Mouse (Mus musculus) megakaryocyte, adult 5-6 weeks (primary cell): ENCODE data around the gene Spag8. TPM values are rescaled to one million over a fixed set of nuclear protein-coding genes. Genes with fewer than 3 reads are reported as not detected.

ENCODE experiments used
- ATAC-seq: 2 replicates; pipeline ENCODE4 v1.8.0; 2016; ENCODE audit warnings: mild to moderate bottlenecking, inconsistent platforms; ENCODE audit not compliant: poor library complexity, severe bottlenecking
- total RNA-seq, 2 experiments: library from RNA; stranded (forward) in 1 of 2; stranded (reverse) in 1 of 2; fragments of 153-499, 151-499 nt in 1 of 2; fragments of 221-1000, 200-1000 nt in 1 of 2; gene quantifications; 2 replicates each; pipeline versions ENCODE4 v1.2.3 to v1.2.4; 2015 to 2017

Gene Spag8
- total RNA-seq, 2 experiments from 2014 or later: not detected

DNA sequence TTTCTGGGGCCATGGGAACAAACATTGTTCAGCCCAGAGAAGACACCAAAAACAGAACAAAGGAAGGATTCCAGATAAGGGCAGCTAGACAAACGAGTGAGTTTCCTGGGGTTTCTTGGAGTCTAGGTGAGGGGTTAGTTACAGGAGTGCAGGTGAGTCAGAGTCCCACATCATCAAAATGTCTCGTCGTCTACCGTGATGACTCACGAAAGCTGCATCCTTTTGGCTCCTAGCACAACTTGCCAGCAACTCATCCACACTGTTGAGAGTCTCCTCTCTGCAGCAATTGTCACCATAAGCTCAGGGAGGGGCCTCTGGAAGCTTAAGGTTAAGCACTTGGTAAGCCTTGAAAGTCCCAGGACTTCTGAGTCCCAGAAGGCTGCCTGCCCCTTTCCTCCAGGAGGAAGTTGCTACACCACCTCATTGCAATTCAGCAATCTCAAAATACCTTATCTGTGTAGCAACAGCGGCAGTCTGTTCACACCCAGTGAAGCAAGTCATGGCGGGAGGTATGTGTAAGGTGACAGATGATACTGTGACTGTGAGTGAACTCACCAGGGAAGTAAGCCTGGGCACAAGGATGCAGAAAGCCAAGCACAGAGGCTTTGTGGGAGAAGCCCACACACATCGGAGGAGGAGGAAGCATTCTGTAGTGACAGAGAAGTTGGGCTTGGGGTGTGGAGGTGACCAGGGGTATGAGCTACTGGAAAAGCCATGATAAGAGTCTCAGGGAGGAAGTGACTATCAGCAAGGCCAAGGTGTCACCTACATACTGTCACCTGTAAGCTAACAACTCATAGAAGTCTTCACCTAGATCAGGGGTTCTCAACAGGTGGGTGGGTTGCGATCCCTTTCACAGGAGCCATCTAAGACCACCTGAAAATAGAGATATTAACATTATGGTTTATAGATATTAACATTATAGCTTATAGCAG lies 48.4 kb downstream of the Spag8 start:
- ATAC-seq: peak; percentile 97

DNA sequence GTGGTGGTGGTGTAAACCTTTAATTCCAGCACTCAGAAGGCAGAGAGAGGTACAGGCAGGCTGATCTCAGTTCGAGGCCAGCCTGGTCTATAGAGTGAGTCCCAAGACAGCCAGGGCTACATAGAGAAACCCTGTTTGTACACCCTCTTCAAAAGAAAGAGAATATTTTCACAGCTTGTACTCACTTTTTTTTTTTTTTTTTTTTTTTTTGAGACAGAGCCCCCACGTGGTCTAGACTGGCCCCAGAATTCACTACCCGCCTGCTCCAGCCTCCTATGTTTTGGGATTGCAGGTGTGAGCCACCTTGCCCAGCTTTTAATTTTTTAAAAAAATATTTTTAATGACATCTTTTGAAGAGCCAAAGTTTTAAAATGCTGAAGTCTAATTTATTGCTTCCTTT lies 49.3 kb downstream of the Spag8 start:
- no peak for ATAC-seq

Other genes with a start within 250 kb of the Spag8 start
- gene Fam166b, start 224.5 kb downstream of the Spag8 start, total RNA-seq (2015): not detected in 2 replicates
- gene Fam166b, start 224.5 kb downstream of the Spag8 start, total RNA-seq (2017): not detected in 2 replicates
- 5.7 and 6.3 TPM in 2 replicates for gene Tesk1, start 211.7 kb downstream of the Spag8 start, total RNA-seq (2015)
- gene Tesk1, start 211.7 kb downstream of the Spag8 start, total RNA-seq (2017): 7.6 and 9.3 TPM in 2 replicates
- gene Cd72, start 199.0 kb downstream of the Spag8 start, total RNA-seq (2015): 0.57 and 2.5 TPM in 2 replicates
- gene Cd72, start 199.0 kb downstream of the Spag8 start, total RNA-seq (2017): 3.0 and 3.5 TPM in 2 replicates
- not detected in 2 replicates for gene Sit1, start 169.9 kb downstream of the Spag8 start, total RNA-seq (2015)
- 0.77 TPM in 1 of 2 replicates, not detected in the other for gene Sit1, start 169.9 kb downstream of the Spag8 start, total RNA-seq (2017)
- 16.7 and 17.5 TPM in 2 replicates for gene Ccdc107, start 160.7 kb downstream of the Spag8 start, total RNA-seq (2015)
- 23.6 and 32.6 TPM in 2 replicates for gene Ccdc107, start 160.7 kb downstream of the Spag8 start, total RNA-seq (2017)
- gene Arhgef39, start 153.9 kb downstream of the Spag8 start, total RNA-seq (2015): 54.6 and 60.0 TPM in 2 replicates
- 52.3 and 54.1 TPM in 2 replicates for gene Arhgef39, start 153.9 kb downstream of the Spag8 start, total RNA-seq (2017)
- gene Car9, start 146.6 kb downstream of the Spag8 start, total RNA-seq (2015): 3.0 and 3.5 TPM in 2 replicates
- gene Car9, start 146.6 kb downstream of the Spag8 start, total RNA-seq (2017): 0.41 and 1.1 TPM in 2 replicates
- gene Tpm2, start 129.8 kb downstream of the Spag8 start, total RNA-seq (2015): 0.11 TPM in 1 of 2 replicates, not detected in the other
- gene Tpm2, start 129.8 kb downstream of the Spag8 start, total RNA-seq (2017): 0.11 and 0.33 TPM in 2 replicates
- gene Creb3, start 91.3 kb downstream of the Spag8 start, total RNA-seq (2015): 29.4 and 33.0 TPM in 2 replicates
- 84.6 and 101 TPM in 2 replicates for gene Creb3, start 91.3 kb downstream of the Spag8 start, total RNA-seq (2017)
- gene Tln1, start 90.9 kb downstream of the Spag8 start, total RNA-seq (2015): 226 and 299 TPM in 2 replicates
- 408 and 426 TPM in 2 replicates for gene Tln1, start 90.9 kb downstream of the Spag8 start, total RNA-seq (2017)
- gene Rgp1, start 74.9 kb downstream of the Spag8 start, total RNA-seq (2015): 18.6 and 20.8 TPM in 2 replicates
- 8.2 and 24.7 TPM in 2 replicates for gene Rgp1, start 74.9 kb downstream of the Spag8 start, total RNA-seq (2017)
- 8.4 and 8.5 TPM in 2 replicates for gene Gba2, start 74.7 kb downstream of the Spag8 start, total RNA-seq (2015)
- 9.5 and 9.8 TPM in 2 replicates for gene Gba2, start 74.7 kb downstream of the Spag8 start, total RNA-seq (2017)
- gene Msmp, start 69.1 kb downstream of the Spag8 start, total RNA-seq (2015): not detected in 2 replicates
- gene Msmp, start 69.1 kb downstream of the Spag8 start, total RNA-seq (2017): not detected in 2 replicates
- gene Npr2, start 21.7 kb downstream of the Spag8 start, total RNA-seq (2015): 0.29 and 1.7 TPM in 2 replicates
- gene Npr2, start 21.7 kb downstream of the Spag8 start, total RNA-seq (2017): 0.33 and 1.3 TPM in 2 replicates
- gene Hint2, start 2.9 kb upstream of the Spag8 start, total RNA-seq (2015): 23.8 and 24.3 TPM in 2 replicates
- gene Hint2, start 2.9 kb upstream of the Spag8 start, total RNA-seq (2017): 24.6 and 27.9 TPM in 2 replicates
- gene Tmem8b, start 15.4 kb upstream of the Spag8 start, total RNA-seq (2015): 0.27 and 0.42 TPM in 2 replicates
- gene Tmem8b, start 15.4 kb upstream of the Spag8 start, total RNA-seq (2017): 0.04 and 0.16 TPM in 2 replicates
- 0.11 TPM in 1 of 2 replicates, not detected in the other for gene Fam221b, start 15.6 kb upstream of the Spag8 start, total RNA-seq (2015)
- gene Fam221b, start 15.6 kb upstream of the Spag8 start, total RNA-seq (2017): 0.20 and 0.33 TPM in 2 replicates
- not detected in 2 replicates for gene Olfr70, start 47.2 kb upstream of the Spag8 start, total RNA-seq (2015)
- not detected in 2 replicates for gene Olfr70, start 47.2 kb upstream of the Spag8 start, total RNA-seq (2017)
- not detected in 2 replicates for gene Olfr71, start 56.7 kb upstream of the Spag8 start, total RNA-seq (2015)
- not detected in 2 replicates for gene Olfr71, start 56.7 kb upstream of the Spag8 start, total RNA-seq (2017)
- gene Hrct1, start 73.6 kb upstream of the Spag8 start, total RNA-seq (2015): not detected in 2 replicates
- gene Hrct1, start 73.6 kb upstream of the Spag8 start, total RNA-seq (2017): not detected in 2 replicates
- gene Spaar, start 76.4 kb upstream of the Spag8 start, total RNA-seq (2015): not detected in 2 replicates
- gene Spaar, start 76.4 kb upstream of the Spag8 start, total RNA-seq (2017): not detected in 2 replicates
- not detected in 2 replicates for gene Olfr159, start 117.4 kb upstream of the Spag8 start, total RNA-seq (2015)
- not detected in 2 replicates for gene Olfr159, start 117.4 kb upstream of the Spag8 start, total RNA-seq (2017)
- not detected in 2 replicates for gene Olfr156, start 170.3 kb upstream of the Spag8 start, total RNA-seq (2015)
- not detected in 2 replicates for gene Olfr156, start 170.3 kb upstream of the Spag8 start, total RNA-seq (2017)
- not detected in 2 replicates for gene Olfr157, start 186.6 kb upstream of the Spag8 start, total RNA-seq (2015)
- gene Olfr157, start 186.6 kb upstream of the Spag8 start, total RNA-seq (2017): not detected in 2 replicates
- not detected in 2 replicates for gene Olfr155, start 198.0 kb upstream of the Spag8 start, total RNA-seq (2015)
- gene Olfr155, start 198.0 kb upstream of the Spag8 start, total RNA-seq (2017): not detected in 2 replicates
- gene Reck, start 221.9 kb upstream of the Spag8 start, total RNA-seq (2015): 2.2 and 6.8 TPM in 2 replicates
- gene Reck, start 221.9 kb upstream of the Spag8 start, total RNA-seq (2017): 1.2 and 10.2 TPM in 2 replicates